Mouse (Mus musculus) erythroblast, embryonic 14.5 days (primary cell): ENCODE measurements around the gene Gm10999.

Experiments
- GATA1 ChIP-seq: IDR thresholded peaks from 2 replicates; pipeline ENCODE4 v1.6.1; 2012; ENCODE audit warnings: low read length, inconsistent platforms, mixed read lengths
- TAL1 ChIP-seq: IDR thresholded peaks from 3 replicates; pipeline ENCODE4 v1.6.1; 2012; ENCODE audit warnings: low read length, inconsistent platforms, mixed read lengths

DNA sequence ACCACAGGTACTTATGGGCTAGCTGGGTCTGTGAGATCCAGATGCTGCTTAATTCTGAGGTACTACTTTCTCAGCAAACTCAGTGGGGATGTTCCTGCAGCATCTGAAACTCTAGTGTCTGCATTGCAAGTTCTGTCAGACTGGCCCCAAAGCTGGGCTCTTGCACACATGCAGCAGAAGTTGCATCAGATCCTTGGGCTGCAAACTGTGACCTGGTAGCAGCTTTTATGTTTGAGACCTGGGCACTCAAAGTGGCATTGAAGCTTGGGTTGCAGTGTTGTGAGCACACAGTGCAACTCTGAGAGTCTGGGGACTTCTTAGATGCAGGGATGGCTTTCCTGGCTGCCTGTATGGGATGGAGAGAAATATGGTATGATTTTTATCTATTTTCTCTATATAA lies 2.0 kb upstream of the Gm10999 start:
- TF ChIP-seq GATA1 (no peak), TAL1 (no peak)
